Mouse (Mus musculus) kidney, adult 2 months (tissue): ENCODE data around the gene Cap1. TPM values are rescaled to one million over a fixed set of nuclear protein-coding genes. Genes with fewer than 3 reads are reported as not detected.
"Not testable (repeated sequence)": the region's sequence is repeated elsewhere in the genome, so short reads cannot be mapped to it uniquely, and the experiment has no call there.

Experiments used
- DNase-seq: peaks from one replicate; pipeline ENCODE4 v3.0.0; 2021
- H3K27ac ChIP-seq: fragments of 200-500 bp; 2 replicates; pipeline ENCODE4 v1.5.1; 2012; ENCODE audit warnings: low read depth, low read length, control low read depth, inconsistent platforms; ENCODE audit not compliant: insufficient read depth
- H3K27me3 ChIP-seq: fragments of 200-500 bp; replicated peaks from 2 replicates; pipeline ENCODE4 v1.6.1; 2012; ENCODE audit warnings: mild to moderate bottlenecking, moderate library complexity, low read length, inconsistent platforms; ENCODE audit not compliant: control insufficient read depth, insufficient read depth
- H3K36me3 ChIP-seq: fragments of 200-500 bp; 2 replicates; pipeline ENCODE4 v1.6.1; 2012; ENCODE audit warnings: mild to moderate bottlenecking, moderate library complexity, low read length, inconsistent platforms; ENCODE audit not compliant: control insufficient read depth, insufficient read depth
- H3K4me1 ChIP-seq: fragments of 200-500 bp; 2 replicates; pipeline ENCODE4 v1.6.1; 2011; ENCODE audit warnings: low read length; ENCODE audit not compliant: control insufficient read depth, insufficient read depth
- H3K4me3 ChIP-seq: fragments of 200-500 bp; 2 replicates; pipeline ENCODE4 v1.5.1; 2011; ENCODE audit warnings: mild to moderate bottlenecking, low read depth, low read length, control low read depth; ENCODE audit not compliant: insufficient read depth
- CTCF ChIP-seq: fragments of 200-500 bp; conservative IDR thresholded peaks from 2 replicates; pipeline ENCODE4 v1.5.1; 2011; ENCODE audit warnings: low read depth, mild to moderate bottlenecking, control low read depth, low read length, moderate library complexity, mixed read lengths; ENCODE audit not compliant: insufficient read depth, insufficient read length
- POLR2A ChIP-seq: fragments of 200-500 bp; IDR thresholded peaks from one replicate; pipeline ENCODE4 v1.6.1; 2011; ENCODE audit warnings: low read depth, low read length, control low read depth
- WGBS: fragments of 180-500 bp; shearing (Covaris S2); methylation state at CpG from one replicate; pipeline ENCODE4 v1.1.7; 2018; 5-methylcytosine and 5-hydroxymethylcytosine counted together
- polyA plus RNA-seq: library from polyadenylated mRNA; depleted of rRNA; stranded (reverse); fragments of >200 nt; gene quantifications from 2 replicates; pipeline ENCODE4 v1.2.3, GENCODE M21; 2012

Cap1 gene
- polyA plus RNA-seq, 1 experiment: 101 TPM

DNA sequence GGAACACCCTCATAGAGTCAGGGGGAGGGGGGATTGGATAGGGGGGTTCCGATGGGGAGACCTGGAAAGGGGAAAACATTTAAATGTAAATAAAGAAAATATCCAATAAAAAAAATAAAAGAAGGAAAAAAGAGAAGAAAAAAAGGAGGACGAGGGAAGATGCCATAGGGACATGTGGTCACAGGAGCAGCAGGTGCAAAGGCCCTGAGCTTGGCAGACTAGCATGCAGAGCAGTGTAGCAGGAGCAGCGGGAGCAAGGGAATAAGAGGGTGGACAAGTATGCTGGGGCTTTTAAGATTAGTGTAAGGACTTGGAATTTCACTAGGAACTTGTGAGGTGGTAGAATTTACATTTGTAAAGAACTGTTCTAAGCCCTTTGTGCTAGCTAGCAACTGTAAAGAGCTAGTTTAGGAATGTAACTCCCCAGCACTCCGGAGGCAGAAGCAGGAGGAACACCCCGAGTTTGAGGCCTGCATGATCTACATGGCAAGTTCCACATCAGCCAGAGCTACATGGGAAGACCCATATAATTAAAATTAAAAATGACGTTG lies 48.6 kb downstream of the Cap1 start:
- H3K4me3 ChIP-seq: no peak overlapping the region
- peaks cover 1% of the 10 kb centered on the region; the same call in 1 of the 2 replicates for H3K36me3 ChIP-seq
- no peaks in the 10 kb centered on the region for H3K27me3 ChIP-seq
- no peak for DNase-seq
- H3K4me1 ChIP-seq: peaks cover 3% of the 10 kb centered on the region; the same call in 1 of the 2 replicates
- WGBS: 76% methylated on average over 6 of the region's 6 CpGs
- H3K27ac ChIP-seq: no peak overlapping the region
- TF ChIP-seq POLR2A: no peak
- TF ChIP-seq CTCF: no peak

DNA sequence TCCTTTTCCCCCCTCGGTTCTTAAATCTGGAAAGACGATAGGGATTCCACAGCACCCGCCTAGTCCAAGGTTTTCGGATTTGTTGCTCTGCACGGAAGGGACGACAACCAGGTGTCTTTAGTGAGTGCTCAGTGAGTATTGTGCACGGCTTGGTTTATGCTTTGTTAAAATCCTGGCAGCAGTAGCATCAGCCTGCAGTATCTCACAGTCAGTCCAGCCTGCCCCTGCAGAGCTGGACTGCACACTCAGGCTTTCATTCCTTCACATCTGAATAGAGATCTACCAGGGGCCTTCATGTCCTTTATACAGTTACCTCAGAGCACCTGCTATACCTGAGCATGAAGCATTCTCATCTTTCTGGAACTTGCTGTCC lies 49.5 kb downstream of the Cap1 start:
- peaks cover 3% of the 10 kb centered on the region; the same call in 1 of the 2 replicates for H3K4me1 ChIP-seq
- H3K36me3 ChIP-seq: no peaks in the 10 kb centered on the region
- H3K27ac ChIP-seq: no peak overlapping the region
- no peak for TF ChIP-seq CTCF
- TF ChIP-seq POLR2A: no peak
- WGBS: 0% methylated on average over 7 of the region's 7 CpGs
- DNase-seq: no peak
- peak overlapping the region; percentile 68 for H3K4me3 ChIP-seq
- no peaks in the 10 kb centered on the region for H3K27me3 ChIP-seq

DNA sequence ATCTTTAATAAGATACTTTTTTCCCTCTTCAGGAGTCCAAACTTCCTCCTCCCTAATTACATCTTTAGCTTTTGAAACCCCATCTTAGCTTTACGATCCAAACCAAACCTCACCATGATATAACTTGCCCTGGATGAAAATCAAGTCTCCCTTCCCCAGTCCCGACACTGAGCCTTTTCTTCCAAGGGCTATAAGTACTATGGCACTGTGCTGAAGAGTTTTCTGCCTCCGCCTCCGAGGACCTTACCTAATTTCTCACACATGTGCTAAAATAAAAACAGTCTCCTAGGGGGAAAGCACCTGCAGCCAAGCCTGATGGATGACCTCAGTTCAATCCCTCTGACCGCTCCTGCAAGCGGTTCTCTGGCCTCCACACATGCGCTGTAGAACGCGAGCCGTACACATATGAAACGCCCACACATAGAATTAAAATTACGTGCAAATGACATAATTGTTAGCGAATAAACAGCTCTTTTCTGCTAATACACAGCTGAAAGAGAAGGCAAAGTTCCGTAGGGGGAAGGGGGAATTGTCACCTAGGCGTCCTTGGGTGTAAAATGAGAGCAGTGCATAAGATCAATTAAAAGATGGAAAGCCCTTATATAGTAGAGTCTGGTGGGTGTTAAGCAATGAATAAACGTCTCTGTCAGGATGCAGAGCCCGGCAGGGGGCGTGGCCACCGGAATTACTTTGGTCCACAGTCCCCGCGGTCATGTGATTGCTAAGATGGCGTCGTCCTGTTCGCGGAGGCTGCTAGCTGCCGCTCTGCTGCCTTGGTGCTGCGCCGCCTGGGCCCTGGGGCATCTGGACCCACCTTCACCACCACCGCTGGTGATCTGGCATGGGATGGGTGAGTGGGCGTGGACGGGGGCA lies 50.1 kb downstream of the Cap1 start, which contains the start of gene Ppt1:
Ppt1 (plus strand) TSS at position 713 of the 873 bp plus-strand sequence.
- WGBS: 2% methylated on average over 31 of the region's 31 CpGs
- H3K36me3 ChIP-seq: no peaks in the 10 kb centered on the region
- H3K27me3 ChIP-seq: no peaks in the 10 kb centered on the region
- TF ChIP-seq POLR2A (peak; percentile 68), CTCF (no peak)
- peaks cover 3% of the 10 kb centered on the region; the same call in 1 of the 2 replicates for H3K4me1 ChIP-seq
- peak; percentile 92 for DNase-seq
- H3K27ac ChIP-seq: no peak within 1 kb of the TSS
- peak within 1 kb of the TSS; percentile 68 for H3K4me3 ChIP-seq

DNA sequence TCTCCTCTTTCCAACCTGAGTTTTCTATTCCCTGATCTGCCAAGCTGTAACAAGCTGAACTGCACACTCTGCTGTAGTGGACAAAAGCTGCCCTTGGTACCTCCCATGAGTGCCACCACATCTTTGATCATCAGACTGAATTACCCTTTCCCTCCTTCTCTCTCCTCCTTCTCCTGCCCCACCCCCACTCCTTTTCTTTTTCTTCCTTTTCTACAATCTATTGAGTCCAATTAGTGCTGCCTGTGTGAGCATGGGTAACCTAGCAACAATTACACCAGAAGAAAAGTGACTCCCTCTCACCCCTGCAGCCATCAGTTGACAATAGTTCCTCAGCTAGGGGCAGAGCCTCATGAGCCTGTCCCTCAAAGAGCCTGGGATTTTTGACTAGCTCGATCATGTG lies 54.0 kb downstream of the Cap1 start:
- 20% methylated on average over 1 of the region's 1 CpGs for WGBS
- no peak overlapping the region for H3K4me3 ChIP-seq
- H3K4me1 ChIP-seq: peaks cover 3% of the 10 kb centered on the region; the same call in 1 of the 2 replicates
- no peak overlapping the region for H3K27ac ChIP-seq
- TF ChIP-seq POLR2A (no peak), CTCF (no peak)
- no peaks in the 10 kb centered on the region for H3K27me3 ChIP-seq
- DNase-seq: no peak
- H3K36me3 ChIP-seq: no peaks in the 10 kb centered on the region

DNA sequence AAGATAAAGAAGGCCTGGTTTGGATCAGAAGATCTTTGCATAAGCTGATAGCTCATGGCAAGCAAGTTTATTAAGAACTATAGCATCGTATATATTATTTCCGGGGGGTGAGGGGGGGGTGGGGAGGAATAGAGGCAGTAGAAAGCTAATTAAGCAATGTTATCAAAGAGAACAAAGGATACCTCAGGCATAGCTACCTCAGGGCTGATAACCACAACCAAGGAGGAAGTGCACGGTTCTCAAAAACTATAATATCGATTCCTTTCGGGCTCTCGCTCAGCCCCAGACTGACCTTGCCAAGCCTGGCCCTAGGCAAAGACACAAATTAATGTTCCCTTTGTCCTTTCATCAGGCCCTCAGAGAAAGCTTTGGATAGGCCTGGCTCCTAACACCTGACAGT lies 56.5 kb downstream of the Cap1 start:
- no peaks in the 10 kb centered on the region for H3K4me1 ChIP-seq
- no peak for DNase-seq
- H3K4me3 ChIP-seq: no peak overlapping the region
- 90% methylated on average over 6 of the region's 6 CpGs for WGBS
- H3K27me3 ChIP-seq: no peaks in the 10 kb centered on the region
- H3K36me3 ChIP-seq: no peaks in the 10 kb centered on the region
- H3K27ac ChIP-seq: no peak overlapping the region
- TF ChIP-seq POLR2A: no peak
- no peak for TF ChIP-seq CTCF

DNA sequence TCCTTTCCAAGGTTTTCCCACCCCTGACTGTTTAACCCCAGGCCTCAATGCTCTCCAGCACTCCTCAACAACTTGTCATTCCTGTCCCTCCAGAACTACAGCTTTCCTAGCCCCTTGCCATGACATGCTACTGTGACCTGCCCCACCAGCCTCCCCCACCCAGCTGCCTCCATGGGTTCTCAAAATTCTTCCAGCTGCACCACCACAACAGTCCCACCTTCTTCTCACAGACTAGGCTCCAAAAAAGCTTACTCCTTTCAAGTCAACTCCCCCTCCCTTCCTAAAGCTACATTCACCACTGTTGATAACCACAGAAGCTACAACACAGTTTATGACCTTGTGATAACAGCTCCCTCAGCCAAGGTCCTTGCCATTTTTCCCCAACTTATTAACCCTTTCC lies 58.2 kb downstream of the Cap1 start:
- no peak overlapping the region for H3K27ac ChIP-seq
- no peak overlapping the region for H3K4me3 ChIP-seq
- H3K36me3 ChIP-seq: no peaks in the 10 kb centered on the region
- no peak for DNase-seq
- TF ChIP-seq CTCF (no peak), POLR2A (no peak)
- H3K27me3 ChIP-seq: no peaks in the 10 kb centered on the region
- H3K4me1 ChIP-seq: no peaks in the 10 kb centered on the region

DNA sequence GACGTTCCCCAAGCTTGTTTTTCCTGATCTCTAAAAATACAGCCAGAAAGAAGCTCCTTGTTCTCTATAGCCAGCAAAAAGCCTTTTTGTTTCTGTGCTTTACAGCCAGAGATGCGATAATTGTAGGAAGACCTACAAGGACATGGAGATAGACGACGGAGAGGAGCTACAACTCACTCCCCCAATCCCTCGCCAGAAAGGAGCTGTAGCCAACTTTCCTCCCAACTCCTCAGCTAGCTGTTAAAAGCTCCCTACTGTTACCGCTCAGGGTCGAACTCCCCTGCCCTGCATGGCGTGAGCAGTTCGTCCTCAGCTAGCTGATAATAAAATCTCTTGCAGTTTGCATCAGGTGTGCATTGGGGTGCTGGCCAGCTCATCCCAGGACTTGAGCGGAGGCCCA lies 64.9 kb downstream of the Cap1 start:
- not testable (repeated sequence) for H3K4me1 ChIP-seq, DNase-seq, H3K36me3 ChIP-seq, H3K27ac ChIP-seq, H3K4me3 ChIP-seq, H3K27me3 ChIP-seq
- WGBS: 32% methylated on average over 10 of the region's 10 CpGs
